In the genomic region with DNA sequence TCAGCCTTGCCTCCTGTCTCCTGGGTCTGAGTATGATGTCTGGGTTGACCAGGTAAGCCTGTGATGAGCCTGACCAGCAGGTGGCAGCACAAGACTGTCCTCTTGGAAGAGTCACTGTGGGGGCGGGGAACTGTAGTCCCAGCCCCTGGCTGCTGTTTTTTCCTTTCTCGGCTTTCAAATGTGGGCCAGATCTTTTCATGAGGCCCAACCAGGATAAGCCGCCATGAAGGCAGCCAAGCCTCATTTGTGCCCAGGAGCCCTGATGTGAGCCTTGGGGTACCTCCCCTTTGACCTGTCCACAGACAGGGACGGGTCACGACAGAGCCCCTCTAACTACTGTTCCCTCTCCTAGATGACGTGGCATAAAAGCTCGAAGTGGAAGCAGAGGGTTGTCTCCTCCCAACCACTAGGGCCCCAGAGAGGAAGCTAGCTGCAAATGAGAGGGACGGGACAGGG, we compare ENCODE assay signal across 8 mouse cellular contexts. TPM values are rescaled to one million over a fixed set of nuclear protein-coding genes. Genes with fewer than 3 reads are reported as not detected.
A peak's percentile ranks its signal among the peaks of the same experiment; 100 is the strongest.
DNase-seq lines count a peak whose midpoint lies in the region; ATAC-seq and TF ChIP-seq lines count a peak whose summit lies in the region.

No protein-coding gene starts in this region.

- peak; percentile 65; the same call in 1 of the 2 replicates for TF ChIP-seq POLR2A in cortical plate, adult 2 months (IDR thresholded peaks at IDR 0.05; ENCODE audit: extremely low read depth, insufficient read depth, low read length)

- H3K4me3 ChIP-seq in cortical plate, adult 2 months (ENCODE audit: insufficient read depth, low read length): peak overlapping the region; percentile 99

- peaks cover 4% of the 10 kb centered on the region for H3K4me1 ChIP-seq in cortical plate, adult 2 months (ENCODE audit: control insufficient read depth, insufficient read depth, low read length)

- peak; percentile 96 for TF ChIP-seq CTCF in cortical plate, adult 2 months (IDR thresholded peaks at IDR 0.05; ENCODE audit: extremely low read depth, insufficient read depth, low read length)

- peak overlapping the region; percentile 73 for H3K27ac ChIP-seq in cortical plate, adult 2 months (ENCODE audit: insufficient read depth, low read length)

- peak; percentile 71 for ATAC-seq in activated CD4-positive, CD25-positive, alpha-beta regulatory T cell, adult 4 months
- peak; percentile 77 for ATAC-seq in inflammation-experienced regulatory T-cells, adult 6 months
- peak; percentile 77 for ATAC-seq in megakaryocyte-erythroid progenitor cell, adult 5-6 weeks (replicated peaks; ENCODE audit: low FRiP score, low TSS enrichment, poor library complexity, severe bottlenecking)

- intact Hi-C loops in left cerebral cortex, postnatal 10 days (cut with DNase I): loop anchor here (1.0 kb wide), 1 partner anchor 28 kb away; no protein-coding TSS in a partner anchor

- peak; percentile 100 for DNase-seq in gastrocnemius, postnatal 10 days
- DNase-seq in left cerebral cortex, postnatal 10 days (ENCODE audit: extremely low spot score in 1 of 2, low spot score in 2 of 2): peak; percentile 93 to 97
- peak; percentile 90 for DNase-seq in right cerebral cortex, postnatal 25 days
- DNase-seq in urinary bladder, postnatal 4 days (ENCODE audit: low spot score in 2 of 2): peak; percentile 89 to 98

RNA-seq across cellular contexts. Expression of gene Ckb, which starts 3.7 kb away (rescaled TPM):
- 10 to 100 TPM; 21.3 to 26.2 TPM for polyA plus RNA-seq in activated CD4-positive, CD25-positive, alpha-beta regulatory T cell, adult 4 months (2017; shearing (Covaris generic))
- 3,152 and 3,325 TPM in 2 replicates for polyA plus RNA-seq in cortical plate, adult 2 months (2012; rRNA removed)
- total RNA-seq in gastrocnemius, postnatal 10 days (2021): 10 to 100 TPM; 37.7 to 68.3 TPM
- polyA plus RNA-seq in inflammation-experienced regulatory T-cells, adult 6 months (2017; shearing (Covaris generic)): 10 to 100 TPM; 24.2 to 37.2 (median 31.8) TPM
- total RNA-seq in left cerebral cortex, postnatal 10 days (2021): 1,000 to 10,000 TPM in 1 of 2 experiments, 100 to 1,000 TPM in 1; 966 to 1,046 TPM
- total RNA-seq in megakaryocyte-erythroid progenitor cell, adult 5-6 weeks (2014; fragmentation: Nextera tagmentation): 2.7 TPM in 1 of 2 replicates, not detected in the other
- total RNA-seq in megakaryocyte-erythroid progenitor cell, adult 5-6 weeks (2017): 1.5 and 4.4 TPM in 2 replicates

RNA-seq across cellular contexts. Expression of gene Trmt61a, which starts 9.4 kb away (rescaled TPM):
- polyA plus RNA-seq in activated CD4-positive, CD25-positive, alpha-beta regulatory T cell, adult 4 months (2017; shearing (Covaris generic)): 1 to 10 TPM; 2.7 to 4.3 TPM
- polyA plus RNA-seq in cortical plate, adult 2 months (2012; rRNA removed): 20.0 and 20.8 TPM in 2 replicates
- total RNA-seq in gastrocnemius, postnatal 10 days (2021): 1 to 10 TPM; 3.8 to 5.4 TPM
- polyA plus RNA-seq in inflammation-experienced regulatory T-cells, adult 6 months (2017; shearing (Covaris generic)): 1 to 10 TPM; 3.2 to 4.4 (median 3.3) TPM
- total RNA-seq in left cerebral cortex, postnatal 10 days (2021): 10 to 100 TPM; 19.2 to 19.5 TPM
- 20.5 and 26.7 TPM in 2 replicates for total RNA-seq in megakaryocyte-erythroid progenitor cell, adult 5-6 weeks (2014; fragmentation: Nextera tagmentation)
- 11.1 and 15.4 TPM in 2 replicates for total RNA-seq in megakaryocyte-erythroid progenitor cell, adult 5-6 weeks (2017)

RNA-seq across cellular contexts. Expression of gene Bag5, which starts 44.6 kb away (rescaled TPM):
- polyA plus RNA-seq in activated CD4-positive, CD25-positive, alpha-beta regulatory T cell, adult 4 months (2017; shearing (Covaris generic)): 10 to 100 TPM; 30.2 to 32.4 TPM
- polyA plus RNA-seq in cortical plate, adult 2 months (2012; rRNA removed): 49.6 and 51.0 TPM in 2 replicates
- total RNA-seq in gastrocnemius, postnatal 10 days (2021): 10 to 100 TPM; 17.5 to 21.1 TPM
- 10 to 100 TPM; 22.0 to 40.1 (median 36.7) TPM for polyA plus RNA-seq in inflammation-experienced regulatory T-cells, adult 6 months (2017; shearing (Covaris generic))
- 10 to 100 TPM; 40.6 to 43.2 TPM for total RNA-seq in left cerebral cortex, postnatal 10 days (2021)
- 27.7 and 28.9 TPM in 2 replicates for total RNA-seq in megakaryocyte-erythroid progenitor cell, adult 5-6 weeks (2014; fragmentation: Nextera tagmentation)
- total RNA-seq in megakaryocyte-erythroid progenitor cell, adult 5-6 weeks (2017): 33.0 and 52.3 TPM in 2 replicates

RNA-seq across cellular contexts. Expression of gene Apopt1, which starts 44.6 kb away (rescaled TPM):
- polyA plus RNA-seq in activated CD4-positive, CD25-positive, alpha-beta regulatory T cell, adult 4 months (2017; shearing (Covaris generic)): 10 to 100 TPM; 72.7 to 78.9 TPM
- 48.4 and 52.6 TPM in 2 replicates for polyA plus RNA-seq in cortical plate, adult 2 months (2012; rRNA removed)
- 10 to 100 TPM; 34.7 to 39.5 TPM for total RNA-seq in gastrocnemius, postnatal 10 days (2021)
- 10 to 100 TPM; 55.8 to 85.0 (median 74.3) TPM for polyA plus RNA-seq in inflammation-experienced regulatory T-cells, adult 6 months (2017; shearing (Covaris generic))
- total RNA-seq in left cerebral cortex, postnatal 10 days (2021): 10 to 100 TPM; 37.9 to 38.6 TPM
- 62.7 and 67.7 TPM in 2 replicates for total RNA-seq in megakaryocyte-erythroid progenitor cell, adult 5-6 weeks (2014; fragmentation: Nextera tagmentation)
- total RNA-seq in megakaryocyte-erythroid progenitor cell, adult 5-6 weeks (2017): 55.5 and 56.4 TPM in 2 replicates

Comparison
In these comparisons a context has a peak if more than half of its experiments do, and no peak if none do; other contexts are left out.
1. Peak in every context shown above with its lines: DNase-seq, ATAC-seq, H3K4me3 ChIP-seq and H3K27ac ChIP-seq.
2. RNA of gene Ckb, which starts 3.7 kb away (total RNA-seq): 966 to 1,046 TPM in left cerebral cortex, postnatal 10 days; 37.7 to 68.3 TPM in gastrocnemius, postnatal 10 days and 1.5 to 4.4 TPM in megakaryocyte-erythroid progenitor cell, adult 5-6 weeks; every median in the first group is over 10 times any median in the second.